Mouse (Mus musculus): ENCODE measurements at regions not wholly inside any gene's neighbourhood (a gene's known extent, or its start where the extent isn't known, plus 50 kb on each side); places are given as distances from the start of the nearest gene placed in this dataset.

- no peak for DNase-seq (ENCODE audit: extremely low spot score in 1 of 2, low spot score in 1 of 2)
Observed at GRCm38 (mm10) chr2:101356709-101357108, 267.8 kb upstream of the Rag2 start.

GRCm38 (mm10) chr2:101364256-101364655, 260.3 kb upstream of the Rag2 start:
- DNase-seq (ENCODE audit: extremely low spot score in 1 of 2, low spot score in 1 of 2) = no peak

- no peak for DNase-seq (ENCODE audit: extremely low spot score in 1 of 2, low spot score in 1 of 2)
Observed at GRCm38 (mm10) chr2:101368278-101368677, 256.2 kb upstream of the Rag2 start.

GRCm38 (mm10) chr2:101370991-101371736, 253.4 kb upstream of the Rag2 start:
- DNase-seq (ENCODE audit: extremely low spot score in 1 of 2, low spot score in 1 of 2) = no peak

- DNase-seq (ENCODE audit: extremely low spot score in 1 of 2, low spot score in 1 of 2) = no peak
Observed at GRCm38 (mm10) chr2:101371834-101372493, 252.6 kb upstream of the Rag2 start.

- no peak for DNase-seq (ENCODE audit: extremely low spot score in 1 of 2, low spot score in 1 of 2)
Observed at GRCm38 (mm10) chr2:101380595-101380994, 243.9 kb upstream of the Rag2 start.

- no peak for DNase-seq (ENCODE audit: extremely low spot score in 1 of 2, low spot score in 1 of 2)
Observed at GRCm38 (mm10) chr2:101415002-101415401, 209.5 kb upstream of the Rag2 start.

- DNase-seq (ENCODE audit: extremely low spot score in 1 of 2, low spot score in 1 of 2) = no peak
Observed at GRCm38 (mm10) chr2:101416702-101417101, 207.8 kb upstream of the Rag2 start.

GRCm38 (mm10) chr2:101433141-101433895, 191.2 kb upstream of the Rag2 start:
- no peak for DNase-seq (ENCODE audit: extremely low spot score in 1 of 2, low spot score in 1 of 2)

- DNase-seq (ENCODE audit: extremely low spot score in 1 of 2, low spot score in 1 of 2) = no peak
Observed at GRCm38 (mm10) chr2:101440231-101440630, 184.3 kb upstream of the Rag2 start.

GRCm38 (mm10) chr2:101441081-101441630, 183.4 kb upstream of the Rag2 start:
- peak; percentile 28 to 57 for DNase-seq (ENCODE audit: extremely low spot score in 1 of 2, low spot score in 1 of 2)

GRCm38 (mm10) chr2:101455591-101455990, 168.9 kb upstream of the Rag2 start:
- DNase-seq (ENCODE audit: extremely low spot score in 1 of 2, low spot score in 1 of 2) = no peak

GRCm38 (mm10) chr2:101458959-101459358, 165.6 kb upstream of the Rag2 start:
- DNase-seq (ENCODE audit: extremely low spot score in 1 of 2, low spot score in 1 of 2) = no peak

- peak; percentile 8 to 32 for DNase-seq (ENCODE audit: extremely low spot score in 1 of 2, low spot score in 1 of 2)
Observed at GRCm38 (mm10) chr2:101462450-101462849, 162.1 kb upstream of the Rag2 start.

GRCm38 (mm10) chr2:101464291-101465140, 160.0 kb upstream of the Rag2 start:
- DNase-seq (ENCODE audit: extremely low spot score in 1 of 2, low spot score in 1 of 2) = no peak

GRCm38 (mm10) chr2:101470569-101471100, 153.9 kb upstream of the Rag2 start:
- no peak for DNase-seq (ENCODE audit: extremely low spot score in 1 of 2, low spot score in 1 of 2)

GRCm38 (mm10) chr2:101472449-101473115, 151.9 kb upstream of the Rag2 start:
- DNase-seq (ENCODE audit: extremely low spot score in 1 of 2, low spot score in 1 of 2) = peak; percentile 45 to 89

GRCm38 (mm10) chr2:101473116-101473485, 151.4 kb upstream of the Rag2 start:
- no peak for DNase-seq (ENCODE audit: extremely low spot score in 1 of 2, low spot score in 1 of 2)

GRCm38 (mm10) chr2:101476862-101477261, 147.7 kb upstream of the Rag2 start:
- DNase-seq (ENCODE audit: extremely low spot score in 1 of 2, low spot score in 1 of 2) = no peak

Data from frontal cortex, adult 2 months (tissue).